Mouse (Mus musculus): ENCODE results near the gene Gm11011.

Gm11011 gene

GRCm38 (mm10) chr2:169586688-169587087 lies 857 bp downstream of the Gm11011 start:
- DNase-seq, result no peak

GRCm38 (mm10) chr2:169585631-169586285 lies 1.8 kb downstream of the Gm11011 start:
- no peak for DNase-seq

- no peak for DNase-seq
These were observed 2.6 kb downstream of the Gm11011 start for GRCm38 (mm10) chr2:169584745-169585456.

- no peak for DNase-seq
These were observed 4.1 kb downstream of the Gm11011 start for GRCm38 (mm10) chr2:169583476-169583875.

GRCm38 (mm10) chr2:169577508-169578196 lies 9.9 kb downstream of the Gm11011 start:
- no peak for DNase-seq

GRCm38 (mm10) chr2:169570063-169570462 lies 17.5 kb downstream of the Gm11011 start:
- no peak for DNase-seq

GRCm38 (mm10) chr2:169566159-169566558 lies 21.4 kb downstream of the Gm11011 start:
- DNase-seq, result no peak

GRCm38 (mm10) chr2:169565751-169566150 lies 21.8 kb downstream of the Gm11011 start:
- DNase-seq, result no peak

- DNase-seq, result no peak
These were observed 41.9 kb downstream of the Gm11011 start for GRCm38 (mm10) chr2:169545674-169546073.

GRCm38 (mm10) chr2:169538906-169539305 lies 48.6 kb downstream of the Gm11011 start:
- DNase-seq, result no peak
